Mouse (Mus musculus): ENCODE measurements around the gene Tmed5. TPM values are rescaled to one million over a fixed set of nuclear protein-coding genes. Genes with fewer than 3 reads are reported as not detected.

Tmed5 gene
- polyA plus RNA-seq, 1 experiment from 2014 or later: 27.7 TPM

DNA sequence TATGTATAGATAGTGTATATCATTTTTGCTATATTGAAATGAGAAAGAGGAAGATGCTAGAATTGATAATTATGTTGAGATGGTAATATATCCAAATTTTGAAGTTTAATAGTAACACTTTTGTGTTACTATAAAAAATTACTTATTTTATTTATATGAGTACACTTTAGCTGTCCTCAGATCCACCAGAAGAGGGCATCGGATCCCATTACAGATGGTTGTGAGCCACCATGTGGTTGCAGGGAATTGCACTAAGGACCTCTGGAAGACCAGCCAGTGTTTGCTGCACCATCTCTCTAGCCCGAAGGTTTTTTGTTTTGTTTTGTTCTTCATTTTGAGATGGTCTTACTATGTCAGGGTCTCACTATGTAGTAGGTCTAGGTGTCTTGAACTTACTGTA lies 47.0 kb downstream of the Tmed5 start:
- Histone ChIP-seq H3K4me1 (no peaks in the 10 kb centered on the region), H3K4me2 (replicated peaks) (no peak overlapping the region), H3K27me3 (replicated peaks) (no peaks in the 10 kb centered on the region), H3K36me3 (peaks cover 52% of the 10 kb centered on the region), H3K9me3 (no peaks in the 10 kb centered on the region), H3K27ac (no peak overlapping the region), H3K9ac (no peak overlapping the region), H3K4me3 (no peak overlapping the region)
- WGBS: 98% methylated on average over 2 of the region's 2 CpGs
- no peak for ATAC-seq (ENCODE audit: low FRiP score, low read depth)

GRCm38 (mm10) chr5:108082380-108082779 lies 50.0 kb downstream of the Tmed5 start:
- Histone ChIP-seq H3K4me1 (no peaks in the 10 kb centered on the region), H3K4me3 (no peak overlapping the region), H3K36me3 (peaks cover 38% of the 10 kb centered on the region), H3K9ac (no peak overlapping the region), H3K27ac (no peak overlapping the region), H3K9me3 (no peaks in the 10 kb centered on the region), H3K4me2 (replicated peaks) (no peak overlapping the region), H3K27me3 (replicated peaks) (no peaks in the 10 kb centered on the region)
- no peak for ATAC-seq (ENCODE audit: low FRiP score, low read depth)
- WGBS: 48% methylated on average over 2 of the region's 2 CpGs

DNA sequence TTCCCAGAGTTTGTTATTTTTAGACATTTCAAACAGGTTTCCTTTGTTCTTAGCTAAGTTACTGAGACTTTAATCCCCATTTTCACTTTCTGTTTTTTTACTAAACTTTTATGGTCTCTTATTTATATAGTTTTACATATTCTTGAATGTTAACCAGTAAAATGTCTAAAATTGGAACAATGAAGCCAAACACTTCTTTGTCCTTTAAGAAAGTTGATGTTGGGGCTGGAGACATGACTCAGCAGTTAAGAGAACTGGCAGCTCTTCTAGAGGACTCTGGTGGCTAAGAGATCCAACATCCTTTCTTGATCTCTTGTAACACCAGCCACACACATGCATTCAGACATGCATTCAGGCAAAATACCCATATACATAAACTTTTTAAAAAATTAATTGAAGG lies 52.8 kb downstream of the Tmed5 start:
- no peak for ATAC-seq (ENCODE audit: low FRiP score, low read depth)
- Histone ChIP-seq H3K27ac (no peak overlapping the region), H3K27me3 (replicated peaks) (no peaks in the 10 kb centered on the region), H3K36me3 (peaks cover 33% of the 10 kb centered on the region), H3K4me3 (no peak overlapping the region), H3K9me3 (no peaks in the 10 kb centered on the region), H3K4me1 (no peaks in the 10 kb centered on the region), H3K4me2 (replicated peaks) (no peak overlapping the region), H3K9ac (no peak overlapping the region)

- H3K4me1 ChIP-seq: no peaks in the 10 kb centered on the region
- H3K27me3 ChIP-seq (replicated peaks): no peaks in the 10 kb centered on the region
- 50% methylated on average over 6 of the region's 6 CpGs for WGBS
- H3K9ac ChIP-seq: no peak overlapping the region
- ATAC-seq (ENCODE audit: low FRiP score, low read depth): no peak
- no peak overlapping the region for H3K27ac ChIP-seq
- no peaks in the 10 kb centered on the region for H3K9me3 ChIP-seq
- peaks cover 37% of the 10 kb centered on the region for H3K36me3 ChIP-seq
- H3K4me3 ChIP-seq: no peak overlapping the region
- no peak overlapping the region for H3K4me2 ChIP-seq (replicated peaks)
Measured at GRCm38 (mm10) chr5:108076833-108077540, 55.4 kb downstream of the Tmed5 start.

GRCm38 (mm10) chr5:108076241-108076640 lies 56.2 kb downstream of the Tmed5 start:
- H3K9ac ChIP-seq: no peak overlapping the region
- H3K4me3 ChIP-seq: no peak overlapping the region
- no peak for ATAC-seq (ENCODE audit: low FRiP score, low read depth)
- H3K36me3 ChIP-seq: peaks cover 41% of the 10 kb centered on the region
- no peaks in the 10 kb centered on the region for H3K9me3 ChIP-seq
- H3K4me2 ChIP-seq (replicated peaks): no peak overlapping the region
- no peaks in the 10 kb centered on the region for H3K27me3 ChIP-seq (replicated peaks)
- no peak overlapping the region for H3K27ac ChIP-seq
- no peaks in the 10 kb centered on the region for H3K4me1 ChIP-seq

DNA sequence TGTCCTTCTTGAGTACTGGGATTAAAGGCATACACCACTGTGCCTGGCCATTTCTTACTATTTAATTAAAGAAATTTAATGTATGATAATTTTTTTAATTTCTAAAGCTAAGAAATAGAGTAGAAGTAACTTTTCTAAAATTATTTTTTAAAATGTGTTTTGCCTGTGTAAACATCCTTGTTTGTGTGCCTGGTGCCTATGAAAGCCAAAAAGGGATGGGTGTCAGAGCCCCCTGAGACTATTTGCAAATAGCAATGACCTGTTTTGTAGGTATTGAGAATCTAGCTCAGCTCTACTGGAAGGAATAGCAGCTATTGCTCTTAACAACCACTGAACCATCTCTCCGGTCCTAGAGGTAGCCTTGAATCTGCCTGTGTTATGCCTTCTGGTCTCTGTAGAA lies 60.1 kb downstream of the Tmed5 start:
- ATAC-seq (ENCODE audit: low FRiP score, low read depth): no peak
- Histone ChIP-seq H3K27me3 (replicated peaks) (no peaks in the 10 kb centered on the region), H3K36me3 (peaks cover 56% of the 10 kb centered on the region), H3K27ac (no peak overlapping the region), H3K4me3 (no peak overlapping the region), H3K4me1 (peaks cover under 1% of the 10 kb centered on the region; the same call in 1 of the 2 replicates), H3K4me2 (replicated peaks) (no peak overlapping the region), H3K9ac (no peak overlapping the region), H3K9me3 (0 out of 2 replicates have a peak, but pooled peaks cover 3% of the 10 kb centered on the region)
- 90% methylated on average over 1 of the region's 1 CpGs for WGBS

DNA sequence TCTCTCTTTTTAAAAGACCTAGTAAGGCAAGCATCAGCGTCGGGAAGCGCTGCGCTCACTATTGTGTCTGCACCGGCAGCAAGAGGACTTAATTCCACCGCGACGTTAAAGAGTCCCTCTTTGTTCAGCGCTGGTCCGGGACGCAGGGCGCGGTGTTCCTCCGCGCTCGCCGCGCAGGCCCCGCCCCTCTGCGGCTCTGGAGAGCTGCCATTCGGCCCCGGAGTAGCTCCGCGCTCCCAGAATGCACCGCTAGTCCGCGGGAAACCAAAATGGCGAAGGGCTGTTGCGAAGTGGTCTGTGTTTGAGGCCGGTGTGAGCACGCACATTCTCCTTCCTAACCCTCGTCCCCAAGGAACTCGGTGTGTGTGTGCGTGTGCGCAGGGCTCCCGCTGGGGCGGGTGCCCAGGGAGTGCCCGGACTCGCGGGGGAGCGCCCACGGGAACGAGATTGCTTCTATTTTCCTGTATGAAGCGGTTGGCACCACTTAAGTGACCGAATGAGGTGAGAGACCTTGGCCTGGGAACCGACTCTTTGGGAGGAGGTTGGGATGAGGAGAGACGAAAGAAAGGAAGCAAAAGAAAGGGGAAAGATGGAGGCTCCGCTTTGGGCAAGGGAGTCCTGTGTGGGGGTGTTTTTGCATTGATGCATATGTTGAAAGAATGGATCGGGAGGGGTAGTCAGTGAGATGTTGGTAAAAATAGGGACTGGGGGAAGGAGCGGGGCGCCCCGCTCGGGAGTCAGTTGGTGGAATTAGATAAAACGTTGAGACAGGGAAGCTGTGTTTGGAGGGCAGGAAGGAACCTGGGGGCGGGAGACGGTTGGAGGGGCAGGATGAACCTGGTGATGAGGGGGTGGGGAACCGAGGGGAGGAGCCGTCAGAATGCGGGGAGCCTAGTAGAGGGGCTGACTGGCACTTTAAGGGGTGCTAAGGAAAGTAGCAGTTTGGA lies 66.7 kb downstream of the Tmed5 start, which contains the start of gene Mtf2:
Mtf2 (plus strand) TSS at position 210 of the 947 bp plus-strand sequence.
- Histone ChIP-seq H3K4me3 (peak within 1 kb of the TSS; percentile 89), H3K9me3 (0 out of 2 replicates have a peak, but pooled peaks cover 3% of the 10 kb centered on the region), H3K9ac (peak within 1 kb of the TSS; percentile 99), H3K36me3 (peaks cover 17% of the 10 kb centered on the region), H3K27me3 (replicated peaks) (no peaks in the 10 kb centered on the region), H3K4me1 (peaks cover 3% of the 10 kb centered on the region; the same call in 1 of the 2 replicates), H3K27ac (peak within 1 kb of the TSS; percentile 92), H3K4me2 (replicated peaks) (peak within 1 kb of the TSS; percentile 66)
- ATAC-seq (ENCODE audit: low FRiP score, low read depth): peak; percentile 96
- WGBS: under 1% methylated on average over 59 of the region's 59 CpGs

DNA sequence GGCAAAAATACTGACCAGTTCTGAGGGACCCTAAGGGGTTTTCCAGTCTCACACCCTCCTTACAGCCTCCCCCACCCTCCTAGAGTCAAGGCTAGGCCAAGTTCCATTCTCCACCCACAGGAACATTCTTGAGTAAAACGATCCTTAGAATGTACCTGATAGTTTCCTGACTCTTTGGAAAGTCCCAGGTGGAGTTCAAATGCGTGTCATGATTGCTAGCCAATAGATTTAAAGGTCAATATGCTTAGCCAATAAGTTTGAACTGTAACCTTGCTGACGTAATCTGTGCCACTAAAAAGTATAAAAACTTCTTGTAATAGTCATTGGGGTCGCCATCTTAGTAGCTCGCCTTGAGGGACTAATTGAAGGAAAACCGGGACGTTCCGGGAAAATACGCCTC lies 72.0 kb downstream of the Tmed5 start:
- no peak overlapping the region for H3K4me2 ChIP-seq (replicated peaks)
- H3K27me3 ChIP-seq (replicated peaks): no peaks in the 10 kb centered on the region
- H3K9ac ChIP-seq: no peak overlapping the region
- 95% methylated on average over 9 of the region's 9 CpGs for WGBS
- no peaks in the 10 kb centered on the region for H3K9me3 ChIP-seq
- no peaks in the 10 kb centered on the region for H3K36me3 ChIP-seq
- no peaks in the 10 kb centered on the region for H3K4me1 ChIP-seq
- no peak overlapping the region for H3K4me3 ChIP-seq
- ATAC-seq (ENCODE audit: low FRiP score, low read depth): no peak
- no peak overlapping the region for H3K27ac ChIP-seq

Other genes with a start within 250 kb of the Tmed5 start
- gene Rpl5, start 232.1 kb downstream of the Tmed5 start, polyA plus RNA-seq (2016; fragmentation: Nextera tagmentation; extraction: Ambion mirVana): 57.3 and 58.6 TPM in 2 replicates
- 32.6 and 35.6 TPM in 2 replicates for gene Fam69a, start 145.5 kb downstream of the Tmed5 start, polyA plus RNA-seq (2016; fragmentation: Nextera tagmentation; extraction: Ambion mirVana)
- gene Mtf2, start 66.9 kb downstream of the Tmed5 start, polyA plus RNA-seq (2016; fragmentation: Nextera tagmentation; extraction: Ambion mirVana): 124 and 132 TPM in 2 replicates
- 6.8 and 8.4 TPM in 2 replicates for gene Ccdc18, start 255 bp upstream of the Tmed5 start, polyA plus RNA-seq (2016; fragmentation: Nextera tagmentation; extraction: Ambion mirVana)
- 47.0 and 49.1 TPM in 2 replicates for gene Dr1, start 136.3 kb upstream of the Tmed5 start, polyA plus RNA-seq (2016; fragmentation: Nextera tagmentation; extraction: Ambion mirVana)
- gene Pigg, start 180.0 kb upstream of the Tmed5 start, polyA plus RNA-seq (2016; fragmentation: Nextera tagmentation; extraction: Ambion mirVana): 5.8 and 6.1 TPM in 2 replicates
- gene Gm42517, start 235.3 kb upstream of the Tmed5 start, polyA plus RNA-seq (2016; fragmentation: Nextera tagmentation; extraction: Ambion mirVana): 0.45 and 0.51 TPM in 2 replicates